In the genomic region with DNA sequence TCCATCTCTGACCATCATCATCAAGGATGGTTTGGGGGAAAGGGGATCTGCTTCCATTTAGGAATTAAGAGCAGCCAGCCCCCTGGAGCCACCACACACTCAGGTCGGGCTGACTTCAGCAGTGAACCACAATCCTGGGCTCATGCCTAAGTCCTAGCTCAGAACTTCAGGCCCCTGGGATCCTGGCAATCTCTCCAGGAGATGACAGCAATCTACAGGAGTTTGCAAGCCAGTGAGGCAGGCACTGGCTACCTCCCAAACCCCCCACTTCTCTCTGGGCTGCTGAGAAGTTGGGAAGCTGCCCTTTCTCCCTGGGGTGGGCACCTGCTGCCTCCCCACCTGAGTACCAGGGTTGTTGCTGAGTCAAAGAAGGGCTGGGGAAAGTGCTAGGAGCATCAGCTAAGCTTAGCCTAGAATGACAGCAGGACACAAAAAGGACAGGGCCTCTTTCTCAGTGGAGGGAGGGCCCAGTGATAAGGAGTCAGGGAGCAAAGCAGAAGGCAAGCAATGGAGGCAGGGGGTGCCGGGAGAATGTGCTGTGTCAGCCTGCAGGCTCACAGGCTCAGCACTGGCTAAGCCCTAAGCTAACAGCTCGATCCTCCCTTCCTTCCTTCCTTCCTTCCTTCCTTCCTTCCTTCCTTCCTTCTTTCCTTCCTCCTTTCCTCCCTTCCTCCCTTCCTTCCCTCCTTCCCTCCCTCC, we compare ENCODE assay signal across 21 mouse cellular contexts. TPM values are rescaled to one million over a fixed set of nuclear protein-coding genes. Genes with fewer than 3 reads are reported as not detected.
DNase-seq lines count a peak whose midpoint lies in the region; ATAC-seq and TF ChIP-seq lines count a peak whose summit lies in the region.
"Had no signal": no experiment of that assay in that cellular context is flagged by ENCODE, and none has a peak within 500 bp of the region (broad histone marks: within the 10 kb centered on the region; RNA-seq: fewer than 3 reads in every experiment).

No protein-coding gene starts in this region.

- no peak overlapping the region for H3K4me3 ChIP-seq in liver, postnatal 0 days (ENCODE audit: low read depth, low read length)
- H3K4me3 ChIP-seq in liver, embryonic 11.5 days (ENCODE audit: low read depth, low read length): no peak overlapping the region
- H3K4me3 ChIP-seq: erythroblast, embryonic 14.5 days; midbrain, embryonic 12.5 days had no signal

- no peak for TF ChIP-seq CTCF in liver, postnatal 0 days (IDR thresholded peaks at IDR 0.05; ENCODE audit: low read depth)

- 37% methylated on average over 3 of the region's 3 CpGs for WGBS in liver, postnatal 0 days (ENCODE audit: insufficient replicate concordance)
- 33% methylated on average over 3 of the region's 3 CpGs for WGBS in liver, embryonic 11.5 days

- H3K9ac ChIP-seq in liver, postnatal 0 days (replicated peaks): no peak overlapping the region
- no peak overlapping the region for H3K9ac ChIP-seq in liver, embryonic 11.5 days (ENCODE audit: low read depth, low read length)
- H3K9ac ChIP-seq: hindbrain, embryonic 14.5 days; midbrain, embryonic 12.5 days had no signal

- ATAC-seq in liver, postnatal 0 days: no peak
- peak; percentile 81 for ATAC-seq in liver, embryonic 11.5 days (replicated peaks; ENCODE audit: low FRiP score)
- ATAC-seq: forebrain, embryonic 14.5 days; inflammation-experienced regulatory T-cells, adult 6 months had no signal

- no peak overlapping the region for H3K27ac ChIP-seq in liver, postnatal 0 days (ENCODE audit: low read depth)
- no peak overlapping the region for H3K27ac ChIP-seq in liver, embryonic 11.5 days (ENCODE audit: low read depth, low read length)
- H3K27ac ChIP-seq: hindbrain, embryonic 14.5 days; kidney, postnatal 0 days; midbrain, embryonic 12.5 days had no signal

- H3K9me3 ChIP-seq in liver, postnatal 0 days (ENCODE audit: low read length): no peaks in the 10 kb centered on the region
- no peaks in the 10 kb centered on the region for H3K9me3 ChIP-seq in liver, embryonic 11.5 days (ENCODE audit: control insufficient read depth, low read length)
- H3K9me3 ChIP-seq: midbrain, embryonic 12.5 days had no signal

- H3K4me1 ChIP-seq in liver, postnatal 0 days (ENCODE audit: insufficient read depth): no peaks in the 10 kb centered on the region
- 0 out of 2 replicates have a peak, but pooled peaks cover 4% of the 10 kb centered on the region for H3K4me1 ChIP-seq in liver, embryonic 11.5 days (replicated peaks; ENCODE audit: control insufficient read depth, insufficient read depth, low read length)
- H3K4me1 ChIP-seq: midbrain, embryonic 12.5 days had no signal

- DNase-seq in liver: peak; percentile 30
- no peak for DNase-seq in liver, postnatal 0 days
- peak; percentile 8 for DNase-seq in adipocyte (ENCODE audit: low spot score)
- DNase-seq in liver, embryonic 11.5 days (ENCODE audit: low spot score): no peak
- DNase-seq in right cerebral cortex, adult 2 months (ENCODE audit: low spot score in 2 of 2): no peak
- no peak for DNase-seq in layer of hippocampus, postnatal 10 days (ENCODE audit: low spot score in 2 of 2)
- DNase-seq in urinary bladder, adult 2 months (ENCODE audit: low spot score): no peak
- DNase-seq: adrenal gland, postnatal 25 days; cerebellum, adult 9-11 months; gastrocnemius, postnatal 14 days; heart, adult 18-20 months; kidney, adult 18-20 months; left cerebral cortex, postnatal 4 days; lung, postnatal 4 days; right cerebral cortex, postnatal 14 days had no signal

- no peak for TF ChIP-seq EP300 in liver, postnatal 0 days (IDR thresholded peaks at IDR 0.05; ENCODE audit: low read depth)

- no peaks in the 10 kb centered on the region for H3K36me3 ChIP-seq in liver, postnatal 0 days (replicated peaks; ENCODE audit: insufficient read depth, low read length)
- no peaks in the 10 kb centered on the region for H3K36me3 ChIP-seq in liver, embryonic 11.5 days (ENCODE audit: control insufficient read depth, insufficient read depth, low read length)
- H3K36me3 ChIP-seq: midbrain, embryonic 12.5 days had no signal

- H3K4me2 ChIP-seq in liver, postnatal 0 days (ENCODE audit: low read depth, low read length): no peak overlapping the region
- no peak overlapping the region for H3K4me2 ChIP-seq in liver, embryonic 11.5 days
- H3K4me2 ChIP-seq: hindbrain, embryonic 14.5 days; midbrain, embryonic 12.5 days had no signal

- no peaks in the 10 kb centered on the region; the same call in 1 of the 2 replicates for H3K27me3 ChIP-seq in liver, postnatal 0 days (ENCODE audit: insufficient read depth, low read length)
- peaks cover 34% of the 10 kb centered on the region; the same call in 1 of the 2 replicates for H3K27me3 ChIP-seq in liver, embryonic 11.5 days (replicated peaks; ENCODE audit: control insufficient read depth, insufficient read depth, low read length)

RNA-seq across cellular contexts. Expression of gene Pja1, which starts 54.8 kb away (rescaled TPM):
- 31.9 and 32.1 TPM in 2 replicates for polyA plus RNA-seq in liver, postnatal 0 days (2015; fragmentation: Nextera tagmentation; extraction: Ambion mirVana)
- polyA plus RNA-seq in liver, embryonic 11.5 days (2014; fragmentation: Nextera tagmentation; extraction: Ambion mirVana): 87.9 and 92.6 TPM in 2 replicates
- total RNA-seq in layer of hippocampus, postnatal 10 days (2021): 100 to 1,000 TPM; 181 to 185 TPM
- polyA plus RNA-seq in urinary bladder, adult 2 months (2012; rRNA removed): 67.9 and 70.6 TPM in 2 replicates

Comparison
In these comparisons a context has a peak if more than half of its experiments do, and no peak if none do; other contexts are left out.
1. DNase-seq: peak in liver (single experiment) and adipocyte (single experiment); none in liver, postnatal 0 days (single experiment), liver, embryonic 11.5 days (single experiment), right cerebral cortex, adult 2 months (0 of 2), layer of hippocampus, postnatal 10 days (0 of 2) and urinary bladder, adult 2 months (single experiment).